Mouse (Mus musculus): ENCODE measurements around the gene Olfr361.
"Not testable (repeated sequence)": the region's sequence is repeated elsewhere in the genome, so short reads cannot be mapped to it uniquely, and the experiment has no call there.

Gene Olfr361

DNA sequence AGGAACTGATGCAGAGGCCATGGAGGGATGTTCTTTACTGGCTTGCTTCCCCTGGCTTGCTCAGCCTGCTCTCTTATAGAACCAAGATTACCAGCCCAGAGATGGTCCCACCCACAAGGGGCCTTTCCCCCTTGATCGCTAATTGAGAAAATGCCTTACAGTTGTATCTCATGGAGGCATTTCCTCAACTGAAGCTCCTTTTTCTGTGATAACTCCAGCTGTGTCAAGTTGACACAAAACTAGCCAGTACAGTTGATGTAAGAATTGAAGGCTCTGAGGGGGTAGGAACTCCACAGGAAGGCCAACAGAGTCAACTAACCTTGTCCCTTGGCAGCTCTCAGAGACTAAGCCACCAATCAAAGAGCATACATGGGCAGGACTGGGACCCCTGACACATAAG lies at the start of gene Olfr361:
Gene Olfr361 (minus strand): TSS at position 101 of the 400 bp plus-strand sequence.
- DNase-seq (ENCODE audit: low read depth, low spot score): not testable (repeated sequence)

- DNase-seq (ENCODE audit: low read depth, low spot score): no peak
These were observed 28.7 kb upstream of the Olfr361 start, which contains the start of gene Olfr362 for GRCm38 (mm10) chr2:37117810-37118209. Olfr362 (minus strand) TSS chr2:37117910.

DNA sequence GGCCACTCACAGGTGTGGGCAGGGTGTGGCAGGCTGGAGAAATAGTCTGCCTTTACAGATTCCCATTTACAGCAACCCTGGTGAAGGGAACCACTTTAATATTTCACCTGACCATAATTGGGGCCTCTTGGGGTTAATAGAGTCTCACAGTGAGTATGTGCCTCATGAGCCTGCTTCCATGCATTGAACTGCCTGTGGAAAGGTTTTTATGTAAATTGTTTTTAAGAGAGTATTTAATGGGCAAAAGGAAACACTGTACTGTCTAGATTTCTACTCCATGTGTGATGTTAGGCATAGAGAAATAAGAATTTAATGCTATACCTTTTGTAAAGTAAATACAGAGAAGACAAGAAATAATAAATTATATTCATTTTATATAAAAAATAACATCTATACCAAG lies 23.6 kb downstream of the Olfr361 start, which contains the start of gene Olfr360:
Gene Olfr360 (plus strand): TSS at position 301 of the 400 bp plus-strand sequence.
- DNase-seq (ENCODE audit: low read depth, low spot score): no peak
